Comparison of ENCODE assay signal across 12 mouse cellular contexts in the genomic region with DNA sequence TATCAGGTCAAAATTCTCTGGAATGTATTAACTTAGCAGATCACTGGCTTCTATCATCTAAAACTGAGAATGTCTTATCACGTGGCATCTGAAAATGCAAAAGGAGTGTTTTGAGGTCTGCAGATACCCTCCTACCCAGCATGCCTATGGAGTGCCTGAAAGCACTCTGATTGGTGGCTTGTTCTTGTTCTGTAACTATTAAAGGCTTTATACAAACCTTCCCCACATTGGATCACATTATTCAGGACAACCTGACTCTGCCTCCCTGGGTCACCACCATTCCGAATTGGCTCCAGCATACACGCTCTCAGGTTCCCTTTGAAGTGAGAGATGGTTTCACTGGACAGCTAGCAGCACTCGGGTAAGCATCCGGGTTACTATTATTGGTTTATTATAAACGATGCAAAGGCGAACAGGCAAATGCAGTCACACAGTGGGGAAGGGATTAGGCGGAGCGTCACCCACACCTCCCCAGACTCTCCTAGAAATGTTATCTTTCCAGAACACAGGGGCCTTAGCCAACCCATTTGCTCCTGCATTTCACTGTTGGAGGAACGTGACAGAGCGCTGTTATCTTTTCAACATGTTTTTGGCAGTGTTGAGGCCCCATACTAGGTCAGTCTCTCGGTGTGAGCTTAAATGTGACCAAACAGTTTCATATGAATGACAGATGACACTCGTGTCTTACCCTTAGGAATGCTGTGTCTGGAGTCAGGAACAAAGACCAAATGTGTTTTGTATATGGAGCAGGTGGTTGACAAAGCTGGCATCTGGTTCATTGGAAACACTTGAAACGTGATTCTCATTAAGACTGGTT. TPM values are rescaled to one million over a fixed set of nuclear protein-coding genes. Genes with fewer than 3 reads are reported as not detected.
DNase-seq lines count a peak whose midpoint lies in the region; ATAC-seq and TF ChIP-seq lines count a peak whose summit lies in the region.
"Had no signal": no experiment of that assay in that cellular context is flagged by ENCODE, and none has a peak within 500 bp of the region (broad histone marks: within the 10 kb centered on the region; RNA-seq: fewer than 3 reads in every experiment).

No protein-coding gene starts in this region.

- no peaks in the 10 kb centered on the region for H3K4me1 ChIP-seq in heart, postnatal 0 days (ENCODE audit: control insufficient read depth, insufficient read depth)
- no peaks in the 10 kb centered on the region for H3K4me1 ChIP-seq in hindbrain, postnatal 0 days (ENCODE audit: insufficient read depth, low read length)
- H3K4me1 ChIP-seq: neural tube, embryonic 15.5 days had no signal

- H3K9ac ChIP-seq in heart, postnatal 0 days (replicated peaks; ENCODE audit: low read depth, low read length) = no peak overlapping the region
- no peak overlapping the region for H3K9ac ChIP-seq in hindbrain, postnatal 0 days (replicated peaks; ENCODE audit: low read length)
- H3K9ac ChIP-seq: neural tube, embryonic 15.5 days had no signal

- H3K4me3 ChIP-seq in heart, postnatal 0 days (ENCODE audit: low read depth, low read length) = no peak overlapping the region
- H3K4me3 ChIP-seq in hindbrain, postnatal 0 days (ENCODE audit: low read length) = no peak overlapping the region
- H3K4me3 ChIP-seq: heart, adult 2 months; neural tube, embryonic 15.5 days had no signal

- no peak for TF ChIP-seq EP300 in heart, postnatal 0 days (IDR thresholded peaks at IDR 0.05; ENCODE audit: low read depth)

- H3K27ac ChIP-seq in heart, postnatal 0 days (ENCODE audit: low read depth) = no peak overlapping the region
- no peak overlapping the region for H3K27ac ChIP-seq in hindbrain, postnatal 0 days
- H3K27ac ChIP-seq: heart, adult 2 months; neural tube, embryonic 15.5 days had no signal

- WGBS in heart, postnatal 0 days = 29% methylated on average over 14 of the region's 14 CpGs
- 62% methylated on average over 14 of the region's 14 CpGs for WGBS in hindbrain, postnatal 0 days

- H3K4me2 ChIP-seq in heart, postnatal 0 days (ENCODE audit: low read depth, low read length) = peak overlapping the region; percentile 16; the same call in 1 of the 2 replicates
- no peak overlapping the region for H3K4me2 ChIP-seq in hindbrain, postnatal 0 days (ENCODE audit: low read depth, low read length)
- H3K4me2 ChIP-seq: neural tube, embryonic 15.5 days had no signal

- peak; percentile 20 for DNase-seq in heart, postnatal 0 days (ENCODE audit: low spot score)
- no peak for DNase-seq in heart, adult 18-20 months
- DNase-seq in c-Kit-positive CD71-positive TER-119-negative erythroid progenitor cells, embryonic 14.5 days (ENCODE audit: low read depth) = peak; percentile 92
- no peak for DNase-seq in right cerebral cortex, postnatal 4 days
- no peak for DNase-seq in adrenal gland, postnatal 25 days
- DNase-seq in hindbrain, postnatal 0 days (ENCODE audit: low spot score) = no peak
- DNase-seq: cerebellum, adult 18-20 months; heart, adult 2 months; thymus, postnatal 4 days had no signal

- peak; percentile 47 for ATAC-seq in heart, postnatal 0 days (ENCODE audit: insufficient read depth, low read depth)
- ATAC-seq in hematopoietic stem cell, adult 5-6 weeks (replicated peaks in 1 of 2; ENCODE audit: insufficient read depth in 1 of 2, low FRiP score in 2 of 2, low TSS enrichment in 1 of 2, low read depth in 1 of 2, poor library complexity in 2 of 2, severe bottlenecking in 2 of 2) = peak; percentile 25 to 49; a peak in 2 of 4 replicates
- peak; percentile 90 for ATAC-seq in megakaryocyte progenitor cell, adult 5-6 weeks (replicated peaks; ENCODE audit: poor library complexity)
- no peak for ATAC-seq in hindbrain, postnatal 0 days

- no peaks in the 10 kb centered on the region for H3K9me3 ChIP-seq in heart, postnatal 0 days (replicated peaks; ENCODE audit: control insufficient read depth, low read length)
- no peaks in the 10 kb centered on the region for H3K9me3 ChIP-seq in hindbrain, postnatal 0 days (ENCODE audit: low read length)
- H3K9me3 ChIP-seq: neural tube, embryonic 15.5 days had no signal

- no peaks in the 10 kb centered on the region for H3K27me3 ChIP-seq in heart, postnatal 0 days (ENCODE audit: control insufficient read depth, insufficient read depth, low read length)
- no peaks in the 10 kb centered on the region for H3K27me3 ChIP-seq in hindbrain, postnatal 0 days (ENCODE audit: insufficient read depth, low read length)
- H3K27me3 ChIP-seq: neural tube, embryonic 15.5 days had no signal

- H3K36me3 ChIP-seq in heart, postnatal 0 days (replicated peaks; ENCODE audit: control insufficient read depth, insufficient read depth, low read length) = no peaks in the 10 kb centered on the region
- H3K36me3 ChIP-seq in hindbrain, postnatal 0 days (ENCODE audit: insufficient read depth, low read length) = no peaks in the 10 kb centered on the region
- H3K36me3 ChIP-seq: neural tube, embryonic 15.5 days had no signal

- TF ChIP-seq CTCF in heart, postnatal 0 days (IDR thresholded peaks at IDR 0.05; ENCODE audit: low read depth) = no peak
- TF ChIP-seq CTCF in hindbrain, postnatal 0 days (IDR thresholded peaks at IDR 0.05; ENCODE audit: low read depth) = no peak

RNA-seq across cellular contexts. Expression of gene Nxpe2, which starts 8.8 kb away (rescaled TPM):
- total RNA-seq in heart, postnatal 0 days (2014; rRNA removed; ENCODE audit: low replicate concordance) = 0.19 and 0.27 TPM in 2 replicates
- polyA plus RNA-seq in heart, postnatal 0 days (2015; fragmentation: Nextera tagmentation; extraction: Ambion mirVana) = 1.2 and 1.7 TPM in 2 replicates
- total RNA-seq in heart, adult 18-20 months (2021) = 1 to 10 TPM in 1 of 2 experiments, under 1 TPM in 1; 0.74 to 1.7 TPM
- 2.0 and 20.6 TPM in 2 replicates for total RNA-seq in hematopoietic stem cell, adult 5-6 weeks (2017)
- 18.0 and 28.6 TPM in 2 replicates for total RNA-seq in megakaryocyte progenitor cell, adult 5-6 weeks (2015)
- 15.1 and 31.6 TPM in 2 replicates for total RNA-seq in megakaryocyte progenitor cell, adult 5-6 weeks (2017)
- total RNA-seq in adrenal gland, postnatal 25 days (2021) = 0.48 and 0.85 TPM in 2 replicates
- 0.86 TPM in 1 of 2 replicates, not detected in the other for total RNA-seq in hindbrain, postnatal 0 days (2014; rRNA removed)
- polyA plus RNA-seq in hindbrain, postnatal 0 days (2015; fragmentation: Nextera tagmentation; extraction: Ambion mirVana) = 0.33 and 0.45 TPM in 2 replicates

Comparison
In these comparisons a context has a peak if more than half of its experiments do, and no peak if none do; other contexts are left out.
1. DNase-seq: peak in heart, postnatal 0 days (single experiment) and c-Kit-positive CD71-positive TER-119-negative erythroid progenitor cells, embryonic 14.5 days (single experiment); none in heart, adult 18-20 months (0 of 2), right cerebral cortex, postnatal 4 days (single experiment), adrenal gland, postnatal 25 days (single experiment) and hindbrain, postnatal 0 days (single experiment).